Mouse (Mus musculus) neural tube, embryonic 13.5 days (tissue): ENCODE measurements around the gene Taldo1. TPM values are rescaled to one million over a fixed set of nuclear protein-coding genes. Genes with fewer than 3 reads are reported as not detected.

ENCODE experiments used
- ATAC-seq: fragments of 200-750 bp; cut with Nextera tagmentation; 2 replicates; pipeline ENCODE4 v1.8.0; 2017; ENCODE audit warnings: low read depth, mild to moderate bottlenecking, moderate TSS enrichment, moderate library complexity
- H3K27ac ChIP-seq: fragments of 300-500 bp; sonication (generic); replicated peaks from 2 replicates; pipeline ENCODE4 v1.5.1; 2015; ENCODE audit warnings: moderate library complexity, mild to moderate bottlenecking, inconsistent platforms
- H3K27me3 ChIP-seq: fragments of 300-500 bp; sonication (generic); 2 replicates; pipeline ENCODE4 v1.6.1; 2015; ENCODE audit warnings: mild to moderate bottlenecking, inconsistent platforms
- H3K36me3 ChIP-seq: fragments of 300-500 bp; sonication (generic); 2 replicates; pipeline ENCODE4 v1.6.1; 2015; ENCODE audit warnings: mild to moderate bottlenecking, inconsistent platforms
- H3K4me1 ChIP-seq: fragments of 300-500 bp; sonication (generic); replicated peaks from 2 replicates; pipeline ENCODE4 v1.6.1; 2015; ENCODE audit warnings: inconsistent platforms
- H3K4me2 ChIP-seq: fragments of 300-500 bp; sonication (generic); 2 replicates; pipeline ENCODE4 v1.6.1; 2015; ENCODE audit warnings: inconsistent platforms, mild to moderate bottlenecking, moderate library complexity
- H3K4me3 ChIP-seq: fragments of 300-500 bp; sonication (generic); 2 replicates; pipeline ENCODE4 v1.5.1; 2015; ENCODE audit warnings: mild to moderate bottlenecking, inconsistent platforms
- H3K9ac ChIP-seq: fragments of 300-500 bp; sonication (generic); 2 replicates; pipeline ENCODE4 v1.6.1; 2015; ENCODE audit warnings: moderate library complexity, mild to moderate bottlenecking, inconsistent platforms
- H3K9me3 ChIP-seq: fragments of 300-500 bp; sonication (generic); 2 replicates; pipeline ENCODE4 v1.6.1; 2016; ENCODE audit warnings: inconsistent platforms
- WGBS: fragments of 180-500 bp; shearing (Covaris S2); methylation state at CpG from one replicate; pipeline ENCODE4 v1.1.7; 2015; 5-methylcytosine and 5-hydroxymethylcytosine counted together
- polyA plus RNA-seq: library from polyadenylated mRNA; unstranded; fragments of >200 nt; fragmentation: Nextera tagmentation; extraction: Ambion mirVana; gene quantifications from 2 replicates; pipeline ENCODE4 v1.2.1, GENCODE M21; 2015

The Taldo1 gene
- polyA plus RNA-seq, 1 experiment from 2014 or later = 340 TPM

DNA sequence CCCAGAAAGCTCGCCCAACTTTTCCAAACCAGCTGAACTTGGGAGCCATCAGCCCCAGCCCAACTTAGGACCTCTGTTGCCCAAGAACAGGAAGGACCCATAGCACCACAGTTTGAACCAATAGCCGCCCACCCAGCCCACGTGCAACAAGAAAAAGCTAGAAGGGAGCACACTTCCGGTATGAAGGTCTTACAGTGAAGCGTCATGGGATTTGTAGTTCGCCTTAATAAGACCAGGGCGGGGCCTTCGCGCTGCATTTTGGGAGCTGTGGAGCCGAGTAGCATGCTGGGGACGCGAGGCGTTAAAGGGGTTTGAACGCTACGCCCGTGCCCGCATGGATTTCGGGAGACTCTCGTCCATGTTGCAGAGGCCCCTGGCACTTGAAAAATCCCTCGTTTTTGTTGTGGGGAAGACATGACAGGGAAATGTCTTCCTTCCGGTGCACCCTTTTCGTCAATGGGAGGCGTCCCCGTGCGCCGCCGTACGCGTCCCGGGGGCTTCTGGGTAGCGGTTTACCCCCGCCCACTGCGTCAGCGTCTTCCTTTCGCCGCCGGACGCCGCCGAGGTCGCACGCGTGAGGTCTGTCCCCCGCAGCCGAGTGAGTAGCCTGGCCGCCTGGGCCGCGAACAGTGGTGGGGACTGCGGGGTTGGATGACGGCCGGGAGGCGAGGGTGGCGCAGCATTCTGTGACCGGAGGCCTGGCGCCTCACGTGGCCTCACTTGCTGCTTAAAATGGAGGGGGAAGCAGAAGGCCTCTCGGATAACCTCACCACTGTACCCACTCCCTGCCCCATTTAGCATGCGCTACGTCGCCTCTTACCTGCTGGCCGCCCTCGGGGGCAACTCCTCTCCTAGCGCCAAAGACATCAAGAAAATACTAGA is 55.4 kb downstream of the Taldo1 start, which contains the start of gene Rplp2:
Rplp2 (plus strand) TSS at position 261 of the 882 bp plus-strand sequence.
- Histone ChIP-seq H3K4me3 (peak within 1 kb of the TSS; percentile 81), H3K27me3 (no peaks in the 10 kb centered on the region), H3K4me2 (peak within 1 kb of the TSS; percentile 88), H3K27ac (peak within 1 kb of the TSS; percentile 95), H3K9me3 (no peaks in the 10 kb centered on the region), H3K36me3 (peaks cover 40% of the 10 kb centered on the region), H3K9ac (peak within 1 kb of the TSS; percentile 95), H3K4me1 (peaks cover 33% of the 10 kb centered on the region)
- peak; percentile 94 for ATAC-seq
- under 1% methylated on average over 63 of the region's 63 CpGs for whole genome bisulfite sequencing

DNA sequence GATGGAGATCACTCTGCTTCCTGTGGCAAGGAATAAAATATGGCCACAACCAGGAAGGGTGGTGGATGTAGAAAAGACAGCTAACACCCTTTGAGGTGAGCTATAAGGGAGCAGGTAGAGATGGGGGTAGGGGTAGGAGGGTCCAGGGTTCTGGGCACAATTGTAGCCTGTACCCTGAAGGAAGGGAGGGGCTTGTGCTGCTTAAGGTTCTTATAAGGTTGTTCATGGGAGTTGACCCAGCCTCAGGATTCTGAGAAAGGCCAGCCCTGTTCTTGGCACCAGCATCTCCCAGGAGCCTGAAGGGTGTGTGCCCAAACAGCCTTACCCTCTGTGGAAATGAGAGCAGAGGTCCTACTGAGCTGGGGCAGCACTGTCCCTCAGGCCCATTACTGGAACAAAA is 59.9 kb downstream of the Taldo1 start:
- no peak for ATAC-seq
- no peak overlapping the region for H3K4me3 ChIP-seq
- H3K9me3 ChIP-seq = no peaks in the 10 kb centered on the region
- H3K27me3 ChIP-seq = no peaks in the 10 kb centered on the region
- H3K4me2 ChIP-seq = no peak overlapping the region
- no peak overlapping the region for H3K9ac ChIP-seq
- H3K4me1 ChIP-seq = peaks cover 37% of the 10 kb centered on the region
- no peak overlapping the region for H3K27ac ChIP-seq
- peaks cover 41% of the 10 kb centered on the region for H3K36me3 ChIP-seq

Other genes with a start within 250 kb of the Taldo1 start
- gene Rnh1, start 219.3 kb upstream of the Taldo1 start, polyA plus RNA-seq = 52.4 and 57.5 TPM in 2 replicates
- 130 and 139 TPM in 2 replicates for gene Hras, start 198.2 kb upstream of the Taldo1 start, polyA plus RNA-seq
- 7.6 and 9.0 TPM in 2 replicates for gene Lrrc56, start 198.0 kb upstream of the Taldo1 start, polyA plus RNA-seq
- gene Lmntd2, start 178.1 kb upstream of the Taldo1 start, polyA plus RNA-seq = 1.3 and 1.5 TPM in 2 replicates
- gene Rassf7, start 176.3 kb upstream of the Taldo1 start, polyA plus RNA-seq = 29.8 and 31.7 TPM in 2 replicates
- 71.4 and 74.1 TPM in 2 replicates for gene Phrf1, start 163.4 kb upstream of the Taldo1 start, polyA plus RNA-seq
- 1.0 and 1.4 TPM in 2 replicates for gene Irf7, start 125.7 kb upstream of the Taldo1 start, polyA plus RNA-seq
- not detected in 2 replicates for gene Cdhr5, start 115.4 kb upstream of the Taldo1 start, polyA plus RNA-seq
- gene Sct, start 113.1 kb upstream of the Taldo1 start, polyA plus RNA-seq = 3.3 and 5.8 TPM in 2 replicates
- gene Drd4, start 100.2 kb upstream of the Taldo1 start, polyA plus RNA-seq = 0.54 and 1.3 TPM in 2 replicates
- gene Deaf1, start 64.5 kb upstream of the Taldo1 start, polyA plus RNA-seq = 150 and 156 TPM in 2 replicates
- gene Tmem80, start 64.5 kb upstream of the Taldo1 start, polyA plus RNA-seq = 58.7 and 60.8 TPM in 2 replicates
- 0.43 and 0.76 TPM in 2 replicates for gene Eps8l2, start 53.3 kb upstream of the Taldo1 start, polyA plus RNA-seq
- gene Gatd1, start 21.9 kb downstream of the Taldo1 start, polyA plus RNA-seq = 47.0 and 51.4 TPM in 2 replicates
- gene Cend1, start 37.3 kb downstream of the Taldo1 start, polyA plus RNA-seq = 94.3 and 111 TPM in 2 replicates
- gene Slc25a22, start 45.7 kb downstream of the Taldo1 start, polyA plus RNA-seq = 59.6 and 66.7 TPM in 2 replicates
- gene Pidd1, start 51.8 kb downstream of the Taldo1 start, polyA plus RNA-seq = 3.8 and 3.9 TPM in 2 replicates
- 769 and 771 TPM in 2 replicates for gene Rplp2, start 55.2 kb downstream of the Taldo1 start, polyA plus RNA-seq
- 17.1 and 17.6 TPM in 2 replicates for gene Pnpla2, start 63.0 kb downstream of the Taldo1 start, polyA plus RNA-seq
- 5.3 and 9.8 TPM in 2 replicates for gene Cracr2b, start 68.9 kb downstream of the Taldo1 start, polyA plus RNA-seq
- 19.1 and 22.7 TPM in 2 replicates for gene Cd151, start 75.2 kb downstream of the Taldo1 start, polyA plus RNA-seq
- gene Polr2l, start 82.9 kb downstream of the Taldo1 start, polyA plus RNA-seq = 79.3 and 85.0 TPM in 2 replicates
- gene Tspan4, start 83.0 kb downstream of the Taldo1 start, polyA plus RNA-seq = 54.3 and 57.1 TPM in 2 replicates
- gene Chid1, start 147.7 kb downstream of the Taldo1 start, polyA plus RNA-seq = 36.9 and 38.6 TPM in 2 replicates
- gene Ap2a2, start 170.0 kb downstream of the Taldo1 start, polyA plus RNA-seq = 109 and 117 TPM in 2 replicates